Mouse (Mus musculus) T-helper 1 cell (primary cell): ENCODE data around the gene Cfap20.

Experiments used
- in situ Hi-C: fragments of 300-600 bp; cut with MboI, MseI; formaldehyde crosslinking; loops from one replicate; pipeline ENCODE4 v1.15.1; 2025; ENCODE audit warnings: high pct_unique_total_duplicates

The Cfap20 gene

DNA sequence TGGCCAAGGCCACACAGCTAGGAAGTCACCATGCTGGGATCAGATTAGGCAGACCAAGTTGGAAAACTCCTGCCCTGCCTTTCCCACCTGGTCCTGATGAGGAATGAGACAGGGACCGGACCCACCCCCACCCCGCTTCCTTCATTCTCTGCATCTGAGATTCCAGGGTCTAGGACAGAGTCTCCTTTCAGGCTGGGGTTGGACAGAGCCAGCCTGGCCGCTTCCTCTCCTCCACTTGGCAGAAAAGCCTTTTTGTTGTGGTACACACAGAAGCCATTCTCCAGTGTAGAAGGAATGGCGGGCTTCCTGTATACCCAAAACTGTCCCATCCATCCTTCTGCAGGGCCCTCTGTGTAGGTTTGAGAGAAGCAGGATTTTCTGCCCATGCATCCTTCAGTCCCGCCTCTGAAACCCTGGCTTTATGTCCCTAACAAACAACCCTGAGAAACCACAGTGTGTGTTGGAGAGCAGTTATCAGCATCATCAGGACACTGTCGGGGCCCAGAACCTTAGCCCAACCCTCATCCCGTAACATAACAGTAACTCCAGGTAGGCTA is 59.2 kb downstream of the Cfap20 start:
- in situ Hi-C loops, result no loop called here

DNA sequence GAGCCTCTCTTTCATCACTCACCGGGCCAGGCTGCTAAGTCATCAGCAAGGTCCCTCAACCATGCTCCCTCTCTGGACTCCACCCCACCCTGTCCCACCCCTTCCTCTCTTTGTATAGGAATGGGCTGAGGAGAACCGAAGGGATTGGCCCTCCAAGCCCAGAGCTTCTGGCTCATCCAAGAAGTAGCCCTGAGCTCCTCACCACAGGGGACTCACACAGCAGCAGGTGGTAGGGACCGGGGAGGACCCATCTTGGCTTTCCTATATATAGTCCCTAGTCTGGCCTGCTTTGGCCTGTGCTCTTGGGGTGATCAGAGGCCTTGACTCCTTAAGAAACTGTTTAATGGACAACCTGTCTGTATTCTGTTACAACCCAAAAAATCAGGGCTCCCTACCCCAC is 60.2 kb downstream of the Cfap20 start:
- in situ Hi-C loops, result no loop called here

DNA sequence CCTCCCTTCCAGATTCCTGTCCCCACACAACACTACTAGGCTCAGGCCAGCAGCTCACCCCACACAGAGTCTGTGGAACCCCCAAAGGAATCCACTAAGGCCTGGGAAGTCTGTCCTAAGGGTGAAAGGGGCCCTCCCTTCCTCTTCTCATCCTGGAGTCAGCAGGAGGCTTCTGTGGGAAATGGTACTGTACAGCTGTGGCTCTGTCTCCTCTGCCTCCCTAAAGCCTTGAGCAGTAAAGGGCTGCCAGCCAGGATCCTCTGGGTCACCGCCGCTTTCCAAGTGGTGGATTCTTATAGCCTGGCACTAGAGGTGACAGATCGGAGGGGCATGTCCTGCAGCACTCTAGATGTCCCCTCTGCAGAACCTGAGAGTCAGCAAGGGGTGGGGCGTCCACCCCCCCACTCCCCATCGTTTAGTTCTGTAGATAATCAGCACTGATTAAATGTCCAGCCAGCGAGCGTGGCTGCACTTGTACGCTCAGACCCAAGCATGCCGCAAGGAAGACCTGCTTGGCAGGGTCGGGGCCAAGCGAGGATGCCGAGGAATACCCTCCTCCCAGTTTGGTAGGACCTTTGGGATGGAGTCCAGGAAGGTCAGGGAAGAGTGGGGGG is 61.2 kb downstream of the Cfap20 start:
- in situ Hi-C loops, result no loop called here
